Mouse (Mus musculus) ES-E14 (cell line): ENCODE results near the gene Ankrd27.

Experiments
- HCFC1 ChIP-seq: IDR thresholded peaks from 2 replicates; pipeline ENCODE4 v1.6.1; 2012; ENCODE audit warnings: low read length, inconsistent platforms, borderline replicate concordance; ENCODE audit not compliant: insufficient read depth
- MAFK ChIP-seq: IDR thresholded peaks from 2 replicates; pipeline ENCODE4 v1.6.1; 2014; ENCODE audit warnings: mild to moderate bottlenecking, low read depth, low read length, inconsistent platforms; ENCODE audit not compliant: insufficient read depth
- ZC3H11A ChIP-seq: IDR thresholded peaks from 2 replicates; pipeline ENCODE4 v1.6.1; 2012; ENCODE audit warnings: low read depth, mild to moderate bottlenecking, inconsistent platforms, low read length, borderline replicate concordance
- ZNF384 ChIP-seq: IDR thresholded peaks from 2 replicates; pipeline ENCODE4 v1.6.1; 2012; ENCODE audit warnings: low read depth, low read length, inconsistent platforms

- TF ChIP-seq MAFK (no peak), HCFC1 (no peak), ZC3H11A (no peak), ZNF384 (no peak)
Measured at GRCm38 (mm10) chr7:35599492-35599891, 13.4 kb downstream of the Ankrd27 start.
